19 mouse cellular contexts compared by ENCODE assay signal in genomic region chr8:123866971-123867370, GRCm38 (mm10). TPM values are rescaled to one million over a fixed set of nuclear protein-coding genes. Genes with fewer than 3 reads are reported as not detected.
A peak's percentile ranks its signal among the peaks of the same experiment; 100 is the strongest.
DNase-seq lines count a peak whose midpoint lies in the region; ATAC-seq and TF ChIP-seq lines count a peak whose summit lies in the region.
"Had no signal": no experiment of that assay in that cellular context is flagged by ENCODE, and none has a peak within 500 bp of the region (broad histone marks: within the 10 kb centered on the region; RNA-seq: fewer than 3 reads in every experiment).

No protein-coding gene starts in this region.

- peak; percentile 11 for DNase-seq in embryo, embryonic 10.5 days (ENCODE audit: low spot score)
- DNase-seq in embryo, embryonic 11 days, result no peak
- DNase-seq in layer of hippocampus, adult 2 months (ENCODE audit: low spot score in 2 of 2), result no peak
- no peak for DNase-seq in layer of hippocampus, adult 8-10 months (ENCODE audit: low spot score in 2 of 2)
- peak; percentile 92 for DNase-seq in NIH3T3 (ENCODE audit: low read depth)
- DNase-seq in adrenal gland, adult 8-10 months, result no peak
- DNase-seq: B cell, adult 2 months; cerebellum, adult 11-12 months; gastrocnemius, postnatal 25 days; kidney, adult 11 months; kidney, postnatal 25 days; lung, embryonic 14.5 days; spleen, adult 18-20 months; thymus, postnatal 14 days had no signal

- peaks cover 14% of the 10 kb centered on the region for H3K27me3 ChIP-seq in hindbrain, embryonic 13.5 days

- TF ChIP-seq CTCF in layer of hippocampus, adult 2 months (conservative IDR thresholded peaks at IDR 0.05), result no peak
- no peak for TF ChIP-seq CTCF in olfactory bulb, adult 2 months (IDR thresholded peaks at IDR 0.05; ENCODE audit: insufficient read depth, low read depth, low read length)

- TF ChIP-seq POLR2A in olfactory bulb, adult 2 months (IDR thresholded peaks at IDR 0.05; ENCODE audit: insufficient read depth, low read depth, low read length), result no peak

- H3K36me3 ChIP-seq in hindbrain, embryonic 13.5 days, result no peaks in the 10 kb centered on the region
- H3K36me3 ChIP-seq: heart, embryonic 12.5 days; stomach, embryonic 15.5 days had no signal

- H3K27ac ChIP-seq in layer of hippocampus, adult 2 months, result peak overlapping the region; percentile 61
- H3K27ac ChIP-seq in olfactory bulb, adult 2 months (ENCODE audit: insufficient read depth, low read depth, low read length), result peak overlapping the region; percentile 75
- H3K27ac ChIP-seq in hindbrain, embryonic 13.5 days, result no peak overlapping the region
- H3K27ac ChIP-seq: stomach, embryonic 15.5 days had no signal

- no peak for ATAC-seq in hindbrain, embryonic 13.5 days (ENCODE audit: low FRiP score)

- H3K9me3 ChIP-seq in hindbrain, embryonic 13.5 days, result no peaks in the 10 kb centered on the region
- H3K9me3 ChIP-seq: heart, embryonic 12.5 days; stomach, embryonic 15.5 days had no signal

- H3K4me1 ChIP-seq in olfactory bulb, adult 2 months (ENCODE audit: control insufficient read depth, insufficient read depth, low read length), result peaks cover 24% of the 10 kb centered on the region
- peaks cover 7% of the 10 kb centered on the region for H3K4me1 ChIP-seq in hindbrain, embryonic 13.5 days (replicated peaks)
- H3K4me1 ChIP-seq: stomach, embryonic 15.5 days had no signal

- no peak overlapping the region for H3K4me2 ChIP-seq in hindbrain, embryonic 13.5 days
- H3K4me2 ChIP-seq: heart, embryonic 12.5 days; lung, embryonic 14.5 days; stomach, embryonic 15.5 days had no signal

- H3K9ac ChIP-seq in hindbrain, embryonic 13.5 days, result no peak overlapping the region
- H3K9ac ChIP-seq: heart, embryonic 12.5 days; lung, embryonic 14.5 days; stomach, embryonic 15.5 days had no signal

- 12% methylated on average over 5 of the region's 5 CpGs for WGBS in olfactory bulb, adult 2 months
- 38% methylated on average over 5 of the region's 5 CpGs for WGBS in hindbrain, embryonic 13.5 days

- no peak overlapping the region for H3K4me3 ChIP-seq in layer of hippocampus, adult 2 months
- H3K4me3 ChIP-seq in olfactory bulb, adult 2 months (ENCODE audit: insufficient read depth, low read depth, low read length), result no peak overlapping the region
- no peak overlapping the region for H3K4me3 ChIP-seq in hindbrain, embryonic 13.5 days
- H3K4me3 ChIP-seq: heart, embryonic 12.5 days; stomach, embryonic 15.5 days had no signal

RNA-seq across cellular contexts. Expression of gene Ccsap, which starts 7.0 kb away (rescaled TPM):
- total RNA-seq in layer of hippocampus, adult 2 months (2021), result 10 to 100 TPM; 62.3 to 62.7 TPM
- total RNA-seq in layer of hippocampus, adult 8-10 months (2022), result 10 to 100 TPM; 52.3 to 55.6 (median 53.4) TPM
- polyA plus RNA-seq in olfactory bulb, adult 2 months (2012; ENCODE audit: insufficient read depth, insufficient read length, low replicate concordance, missing spikeins), result not detected in 2 replicates
- total RNA-seq in adrenal gland, adult 8-10 months (2022), result 1 to 10 TPM; 2.2 to 3.3 (median 2.3) TPM
- polyA plus RNA-seq in hindbrain, embryonic 13.5 days (2015; fragmentation: Nextera tagmentation; extraction: Ambion mirVana), result 4.0 and 4.1 TPM in 2 replicates

RNA-seq across cellular contexts. Expression of gene Acta1, which starts 27.6 kb away (rescaled TPM):
- total RNA-seq in layer of hippocampus, adult 2 months (2021), result 1 to 10 TPM; 6.0 to 6.5 TPM
- 1 to 10 TPM; 5.7 to 9.3 (median 7.2) TPM for total RNA-seq in layer of hippocampus, adult 8-10 months (2022)
- polyA plus RNA-seq in olfactory bulb, adult 2 months (2012; ENCODE audit: insufficient read depth, insufficient read length, low replicate concordance, missing spikeins), result not detected in 2 replicates
- total RNA-seq in adrenal gland, adult 8-10 months (2022), result 1 to 10 TPM in 2 of 4 experiments, under 1 TPM in 2; 0.17 to 4.4 (median 0.80) TPM
- polyA plus RNA-seq in hindbrain, embryonic 13.5 days (2015; fragmentation: Nextera tagmentation; extraction: Ambion mirVana), result 7.4 and 9.9 TPM in 2 replicates
- total RNA-seq: common myeloid progenitor, adult 5-6 weeks had no signal

Comparison
In these comparisons a context has a peak if more than half of its experiments do, and no peak if none do; other contexts are left out.
1. DNase-seq: peak in embryo, embryonic 10.5 days (single experiment) and NIH3T3 (single experiment); none in embryo, embryonic 11 days (single experiment), layer of hippocampus, adult 2 months (0 of 2), layer of hippocampus, adult 8-10 months (0 of 2) and adrenal gland, adult 8-10 months (single experiment).
2. RNA of gene Ccsap, which starts 7.0 kb away (total RNA-seq): 62.3 to 62.7 TPM in layer of hippocampus, adult 2 months and 52.3 to 55.6 TPM in layer of hippocampus, adult 8-10 months; 2.2 to 3.3 TPM in adrenal gland, adult 8-10 months; every median in the first group is over 10 times any median in the second.